Mouse (Mus musculus): ENCODE data around the gene Vezf1. TPM values are rescaled to one million over a fixed set of nuclear protein-coding genes. Genes with fewer than 3 reads are reported as not detected.

Vezf1 gene
- polyA plus RNA-seq (2014; fragmentation: Nextera tagmentation; extraction: Ambion mirVana): 23.9 and 26.2 TPM in 2 replicates

GRCm38 (mm10) chr11:88067586-88068410 lies at the start of gene Vezf1:
Gene Vezf1 (plus strand): TSS chr11:88068279.
- H3K4me2 ChIP-seq (ENCODE audit: low read length): peak within 1 kb of the TSS; percentile 94
- H3K27ac ChIP-seq (replicated peaks in 1 of 2; ENCODE audit: control insufficient read depth in 1 of 2, insufficient read depth in 1 of 2, low read depth in 2 of 2, low read length in 2 of 2): peak within 1 kb of the TSS; percentile 91 to 98
- H3K27me3 ChIP-seq (ENCODE audit: control insufficient read depth, insufficient read depth, low read length): no peaks in the 10 kb centered on the region
- peak; percentile 80 for ATAC-seq (ENCODE audit: insufficient number of reproducible peaks, insufficient read depth, low FRiP score, low read depth)
- peaks cover 0 to 22% of the 10 kb centered on the region in 2 experiments; a peak in 2 of 4 replicates for H3K4me1 ChIP-seq (ENCODE audit: control insufficient read depth in 2 of 2, insufficient read depth in 2 of 2, low read length in 2 of 2)
- H3K9me3 ChIP-seq (ENCODE audit: control insufficient read depth, low read length): no peaks in the 10 kb centered on the region
- H3K36me3 ChIP-seq (ENCODE audit: control insufficient read depth, insufficient read depth, low read length): no peaks in the 10 kb centered on the region
- WGBS: under 1% methylated on average over 54 of the region's 81 CpGs
- H3K4me3 ChIP-seq (ENCODE audit: control insufficient read depth in 1 of 2, insufficient read depth in 1 of 2, low read depth in 1 of 2, low read length in 2 of 2): peak within 1 kb of the TSS; percentile 78 to 97
- peak within 1 kb of the TSS; percentile 98 for H3K9ac ChIP-seq (ENCODE audit: low read length)

DNA sequence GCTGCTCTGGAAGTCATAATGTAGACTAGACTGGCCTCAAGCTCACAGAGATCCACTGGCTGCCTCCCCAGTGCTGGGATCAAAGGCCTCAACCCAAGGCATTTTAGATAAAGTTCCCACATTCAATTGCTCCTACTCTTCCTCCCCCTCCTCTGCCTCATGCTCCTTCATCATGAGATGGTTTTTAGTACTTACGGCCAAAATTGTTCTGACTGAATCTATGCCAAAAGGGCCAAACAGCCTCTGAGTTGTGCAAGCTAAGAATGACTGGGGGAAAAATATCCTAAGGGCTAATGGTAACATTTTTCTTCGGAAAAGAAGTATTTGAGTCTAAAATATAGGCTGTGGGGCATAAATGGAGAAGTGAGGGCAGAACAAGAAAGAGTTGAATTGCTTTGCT lies 44.1 kb upstream of the Vezf1 start:
- Histone ChIP-seq H3K27me3 (ENCODE audit: control insufficient read depth, insufficient read depth, low read length) (no peaks in the 10 kb centered on the region), H3K4me2 (ENCODE audit: low read length) (no peak overlapping the region), H3K36me3 (ENCODE audit: control insufficient read depth, insufficient read depth, low read length) (no peaks in the 10 kb centered on the region), H3K4me1 (ENCODE audit: control insufficient read depth in 2 of 2, insufficient read depth in 2 of 2, low read length in 2 of 2) (peaks cover 13 to 16% of the 10 kb centered on the region in 2 experiments), H3K4me3 (ENCODE audit: control insufficient read depth in 1 of 2, insufficient read depth in 1 of 2, low read depth in 1 of 2, low read length in 2 of 2) (no peak overlapping the region), H3K9me3 (ENCODE audit: control insufficient read depth, low read length) (no peaks in the 10 kb centered on the region), H3K9ac (ENCODE audit: low read length) (no peak overlapping the region), H3K27ac (replicated peaks in 1 of 2; ENCODE audit: control insufficient read depth in 1 of 2, insufficient read depth in 1 of 2, low read depth in 2 of 2, low read length in 2 of 2) (no peak overlapping the region)
- ATAC-seq (ENCODE audit: insufficient number of reproducible peaks, insufficient read depth, low FRiP score, low read depth): no peak
- WGBS: 71% methylated on average over 2 of the region's 2 CpGs

DNA sequence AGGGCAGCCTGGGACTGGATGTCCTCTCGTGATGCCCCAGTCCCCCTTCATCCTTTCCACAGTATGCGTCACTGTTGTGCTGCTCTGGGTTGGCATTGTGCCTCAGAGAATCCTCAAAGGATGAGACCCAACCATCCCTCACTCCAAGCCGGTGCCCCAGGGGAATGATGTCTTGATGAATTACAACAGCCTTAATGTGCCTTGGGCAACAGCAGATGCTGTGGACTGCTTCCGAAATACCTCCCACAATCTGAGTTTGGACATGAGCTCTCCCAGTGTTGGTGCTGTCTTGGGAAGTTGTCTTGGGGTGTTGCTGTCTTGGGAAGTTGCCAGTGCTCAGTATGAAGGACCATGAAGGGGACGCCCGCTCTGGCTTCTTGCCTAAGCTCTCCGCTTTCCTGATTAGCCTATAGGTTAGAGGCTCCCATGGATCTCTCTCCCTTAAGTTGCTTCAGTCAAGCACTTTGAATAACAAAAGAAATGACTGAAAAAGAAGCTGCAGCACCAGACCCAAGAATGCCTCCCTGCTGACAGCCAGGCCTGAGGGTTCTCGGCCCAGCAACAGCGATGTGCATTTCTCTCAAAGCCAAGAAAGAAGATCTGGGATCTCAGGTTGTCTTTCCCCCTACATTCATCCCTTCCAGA lies 40.6 kb upstream of the Vezf1 start:
- Histone ChIP-seq H3K27ac (replicated peaks in 1 of 2; ENCODE audit: control insufficient read depth in 1 of 2, insufficient read depth in 1 of 2, low read depth in 2 of 2, low read length in 2 of 2) (no peak overlapping the region), H3K4me2 (ENCODE audit: low read length) (no peak overlapping the region), H3K4me1 (ENCODE audit: control insufficient read depth in 2 of 2, insufficient read depth in 2 of 2, low read length in 2 of 2) (peaks cover 9 to 13% of the 10 kb centered on the region in 2 experiments; a peak in 3 of 4 replicates), H3K27me3 (ENCODE audit: control insufficient read depth, insufficient read depth, low read length) (no peaks in the 10 kb centered on the region), H3K9me3 (ENCODE audit: control insufficient read depth, low read length) (no peaks in the 10 kb centered on the region), H3K36me3 (ENCODE audit: control insufficient read depth, insufficient read depth, low read length) (no peaks in the 10 kb centered on the region), H3K9ac (ENCODE audit: low read length) (peak overlapping the region; percentile 19; the same call in 1 of the 2 replicates), H3K4me3 (ENCODE audit: control insufficient read depth in 1 of 2, insufficient read depth in 1 of 2, low read depth in 1 of 2, low read length in 2 of 2) (no peak overlapping the region)
- no peak for ATAC-seq (ENCODE audit: insufficient number of reproducible peaks, insufficient read depth, low FRiP score, low read depth)
- WGBS: 75% methylated on average over 9 of the region's 9 CpGs

DNA sequence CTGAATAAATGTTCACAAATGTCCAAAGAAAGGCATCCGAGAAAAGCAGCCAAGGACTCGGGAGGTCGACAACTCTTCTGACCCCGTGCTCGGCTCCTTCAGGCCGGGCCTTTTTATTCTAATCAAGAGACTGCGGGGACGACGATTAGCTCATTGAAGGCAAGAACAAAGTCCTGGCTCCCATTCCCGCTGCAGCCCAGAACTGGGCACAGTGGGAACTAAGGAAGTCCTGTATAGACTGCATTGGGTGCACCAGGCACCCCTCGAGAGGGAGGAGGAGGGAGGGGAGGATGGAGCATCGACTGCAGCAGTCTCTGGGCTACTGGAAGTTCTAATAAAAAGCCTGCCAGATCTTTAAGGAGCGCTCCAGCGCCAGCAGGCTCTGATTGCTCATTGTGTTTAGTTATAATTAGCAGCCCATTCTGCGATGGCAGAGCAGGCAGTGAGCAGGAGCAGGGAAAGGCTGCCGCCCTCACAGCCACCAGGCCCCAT lies 39.8 kb upstream of the Vezf1 start:
- peak overlapping the region; percentile 45; the same call in 1 of the 2 replicates for H3K9ac ChIP-seq (ENCODE audit: low read length)
- H3K4me3 ChIP-seq (ENCODE audit: control insufficient read depth in 1 of 2, insufficient read depth in 1 of 2, low read depth in 1 of 2, low read length in 2 of 2): no peak overlapping the region
- H3K36me3 ChIP-seq (ENCODE audit: control insufficient read depth, insufficient read depth, low read length): no peaks in the 10 kb centered on the region
- no peak; the same call in 1 of the 2 replicates for ATAC-seq (ENCODE audit: insufficient number of reproducible peaks, insufficient read depth, low FRiP score, low read depth)
- H3K9me3 ChIP-seq (ENCODE audit: control insufficient read depth, low read length): no peaks in the 10 kb centered on the region
- no peaks in the 10 kb centered on the region for H3K27me3 ChIP-seq (ENCODE audit: control insufficient read depth, insufficient read depth, low read length)
- WGBS: 14% methylated on average over 16 of the region's 16 CpGs
- peak overlapping the region in 1 of 2 experiments; percentile 42; a peak in 2 of 4 replicates for H3K27ac ChIP-seq (replicated peaks in 1 of 2; ENCODE audit: control insufficient read depth in 1 of 2, insufficient read depth in 1 of 2, low read depth in 2 of 2, low read length in 2 of 2)
- peak overlapping the region; percentile 35 for H3K4me2 ChIP-seq (ENCODE audit: low read length)
- peaks cover 9 to 13% of the 10 kb centered on the region in 2 experiments; a peak in 3 of 4 replicates for H3K4me1 ChIP-seq (ENCODE audit: control insufficient read depth in 2 of 2, insufficient read depth in 2 of 2, low read length in 2 of 2)

DNA sequence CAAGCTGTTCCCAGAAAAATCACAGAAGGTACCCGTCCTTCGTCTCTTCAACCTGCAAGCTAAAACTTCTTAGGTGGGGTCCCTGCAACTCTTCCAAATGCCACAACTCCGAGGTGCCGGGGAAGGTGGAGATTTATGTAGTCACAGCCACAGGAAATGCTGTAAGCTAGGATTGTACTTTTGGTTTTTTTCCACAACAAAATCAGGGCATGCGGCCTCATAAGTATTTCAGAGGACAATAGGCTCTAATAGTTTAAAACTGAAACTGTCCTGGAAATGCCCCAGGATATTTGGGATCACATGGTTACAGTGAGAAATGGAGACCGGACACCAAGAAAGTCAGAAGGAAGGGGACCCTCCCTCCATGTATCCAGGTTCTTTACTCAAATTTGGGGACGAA lies 37.9 kb upstream of the Vezf1 start:
- H3K4me2 ChIP-seq (ENCODE audit: low read length): no peak overlapping the region
- no peaks in the 10 kb centered on the region for H3K36me3 ChIP-seq (ENCODE audit: control insufficient read depth, insufficient read depth, low read length)
- ATAC-seq (ENCODE audit: insufficient number of reproducible peaks, insufficient read depth, low FRiP score, low read depth): no peak
- no peak overlapping the region for H3K9ac ChIP-seq (ENCODE audit: low read length)
- H3K9me3 ChIP-seq (ENCODE audit: control insufficient read depth, low read length): no peaks in the 10 kb centered on the region
- H3K27ac ChIP-seq (replicated peaks in 1 of 2; ENCODE audit: control insufficient read depth in 1 of 2, insufficient read depth in 1 of 2, low read depth in 2 of 2, low read length in 2 of 2): no peak overlapping the region
- H3K4me1 ChIP-seq (ENCODE audit: control insufficient read depth in 2 of 2, insufficient read depth in 2 of 2, low read length in 2 of 2): peaks cover 9 to 13% of the 10 kb centered on the region in 2 experiments; a peak in 3 of 4 replicates
- WGBS: 88% methylated on average over 7 of the region's 7 CpGs
- no peaks in the 10 kb centered on the region for H3K27me3 ChIP-seq (ENCODE audit: control insufficient read depth, insufficient read depth, low read length)
- H3K4me3 ChIP-seq (ENCODE audit: control insufficient read depth in 1 of 2, insufficient read depth in 1 of 2, low read depth in 1 of 2, low read length in 2 of 2): no peak overlapping the region

DNA sequence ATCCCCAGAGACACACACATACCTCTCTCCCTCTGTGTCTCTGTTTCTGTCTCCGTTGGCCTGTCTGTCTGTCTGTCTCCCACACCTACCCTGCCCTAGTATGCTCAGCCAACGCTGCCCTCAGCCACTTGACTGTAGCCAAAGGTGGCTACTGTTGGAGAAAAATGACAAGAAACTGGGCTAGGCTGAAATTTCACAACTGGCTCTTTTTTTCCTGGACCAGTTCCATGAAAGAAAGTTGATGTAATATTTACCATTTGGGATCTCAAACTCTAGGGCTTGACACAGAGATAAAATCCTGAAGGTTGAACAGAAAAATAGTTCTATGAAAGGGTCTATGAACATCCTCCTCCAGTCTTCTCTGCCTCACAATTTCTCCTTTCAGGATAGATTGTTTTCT lies 37.2 kb upstream of the Vezf1 start:
- H3K4me3 ChIP-seq (ENCODE audit: control insufficient read depth in 1 of 2, insufficient read depth in 1 of 2, low read depth in 1 of 2, low read length in 2 of 2): no peak overlapping the region
- 60% methylated on average over 2 of the region's 2 CpGs for WGBS
- peaks cover 9 to 13% of the 10 kb centered on the region in 2 experiments; a peak in 3 of 4 replicates for H3K4me1 ChIP-seq (ENCODE audit: control insufficient read depth in 2 of 2, insufficient read depth in 2 of 2, low read length in 2 of 2)
- H3K27me3 ChIP-seq (ENCODE audit: control insufficient read depth, insufficient read depth, low read length): no peaks in the 10 kb centered on the region
- no peak overlapping the region for H3K4me2 ChIP-seq (ENCODE audit: low read length)
- H3K36me3 ChIP-seq (ENCODE audit: control insufficient read depth, insufficient read depth, low read length): no peaks in the 10 kb centered on the region
- no peak overlapping the region for H3K27ac ChIP-seq (replicated peaks in 1 of 2; ENCODE audit: control insufficient read depth in 1 of 2, insufficient read depth in 1 of 2, low read depth in 2 of 2, low read length in 2 of 2)
- no peaks in the 10 kb centered on the region for H3K9me3 ChIP-seq (ENCODE audit: control insufficient read depth, low read length)
- no peak for ATAC-seq (ENCODE audit: insufficient number of reproducible peaks, insufficient read depth, low FRiP score, low read depth)
- H3K9ac ChIP-seq (ENCODE audit: low read length): no peak overlapping the region

DNA sequence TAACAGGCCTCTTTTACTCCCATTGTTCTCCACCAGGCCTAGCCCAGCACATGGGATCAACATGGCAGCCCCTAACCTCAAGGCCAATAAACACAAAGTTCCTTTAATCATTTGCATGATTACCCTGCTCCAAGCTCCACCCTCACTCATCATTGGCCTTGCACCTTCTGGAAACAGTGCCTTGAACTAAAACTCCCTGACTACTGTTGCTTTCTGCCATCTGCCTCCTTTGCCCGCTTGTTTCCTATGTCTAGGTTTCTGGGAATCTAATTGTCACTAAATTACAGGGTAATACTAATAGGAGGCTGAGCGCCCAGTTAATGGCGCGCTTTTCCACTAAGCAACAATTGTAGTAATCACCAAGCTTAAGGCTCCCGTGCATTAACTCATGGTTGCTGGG lies 36.3 kb upstream of the Vezf1 start:
- Histone ChIP-seq H3K27me3 (ENCODE audit: control insufficient read depth, insufficient read depth, low read length) (no peaks in the 10 kb centered on the region), H3K9me3 (ENCODE audit: control insufficient read depth, low read length) (no peaks in the 10 kb centered on the region), H3K27ac (replicated peaks in 1 of 2; ENCODE audit: control insufficient read depth in 1 of 2, insufficient read depth in 1 of 2, low read depth in 2 of 2, low read length in 2 of 2) (no peak overlapping the region), H3K4me2 (ENCODE audit: low read length) (no peak overlapping the region), H3K9ac (ENCODE audit: low read length) (no peak overlapping the region), H3K4me1 (ENCODE audit: control insufficient read depth in 2 of 2, insufficient read depth in 2 of 2, low read length in 2 of 2) (peaks cover 11 to 15% of the 10 kb centered on the region in 2 experiments; a peak in 3 of 4 replicates), H3K4me3 (ENCODE audit: control insufficient read depth in 1 of 2, insufficient read depth in 1 of 2, low read depth in 1 of 2, low read length in 2 of 2) (no peak overlapping the region), H3K36me3 (ENCODE audit: control insufficient read depth, insufficient read depth, low read length) (no peaks in the 10 kb centered on the region)
- no peak for ATAC-seq (ENCODE audit: insufficient number of reproducible peaks, insufficient read depth, low FRiP score, low read depth)
- 95% methylated on average over 5 of the region's 5 CpGs for WGBS

Data from heart, embryonic 14.5 days (tissue).